Mouse (Mus musculus): ENCODE measurements around the gene Gm16430.
"Not testable (repeated sequence)": the region's sequence is repeated elsewhere in the genome, so short reads cannot be mapped to it uniquely, and the experiment has no call there.

The Gm16430 gene

GRCm38 (mm10) chrX:54621911-54622310 lies at the start of gene Gm16430:
Gene Gm16430 (plus strand): TSS chrX:54622211.
- DNase-seq, result not testable (repeated sequence)
